Mouse (Mus musculus): ENCODE data around the gene Pgrmc2. TPM values are rescaled to one million over a fixed set of nuclear protein-coding genes. Genes with fewer than 3 reads are reported as not detected.

The Pgrmc2 gene
- 4.1 TPM for polyA plus RNA-seq (2017; shearing (Covaris generic))

DNA sequence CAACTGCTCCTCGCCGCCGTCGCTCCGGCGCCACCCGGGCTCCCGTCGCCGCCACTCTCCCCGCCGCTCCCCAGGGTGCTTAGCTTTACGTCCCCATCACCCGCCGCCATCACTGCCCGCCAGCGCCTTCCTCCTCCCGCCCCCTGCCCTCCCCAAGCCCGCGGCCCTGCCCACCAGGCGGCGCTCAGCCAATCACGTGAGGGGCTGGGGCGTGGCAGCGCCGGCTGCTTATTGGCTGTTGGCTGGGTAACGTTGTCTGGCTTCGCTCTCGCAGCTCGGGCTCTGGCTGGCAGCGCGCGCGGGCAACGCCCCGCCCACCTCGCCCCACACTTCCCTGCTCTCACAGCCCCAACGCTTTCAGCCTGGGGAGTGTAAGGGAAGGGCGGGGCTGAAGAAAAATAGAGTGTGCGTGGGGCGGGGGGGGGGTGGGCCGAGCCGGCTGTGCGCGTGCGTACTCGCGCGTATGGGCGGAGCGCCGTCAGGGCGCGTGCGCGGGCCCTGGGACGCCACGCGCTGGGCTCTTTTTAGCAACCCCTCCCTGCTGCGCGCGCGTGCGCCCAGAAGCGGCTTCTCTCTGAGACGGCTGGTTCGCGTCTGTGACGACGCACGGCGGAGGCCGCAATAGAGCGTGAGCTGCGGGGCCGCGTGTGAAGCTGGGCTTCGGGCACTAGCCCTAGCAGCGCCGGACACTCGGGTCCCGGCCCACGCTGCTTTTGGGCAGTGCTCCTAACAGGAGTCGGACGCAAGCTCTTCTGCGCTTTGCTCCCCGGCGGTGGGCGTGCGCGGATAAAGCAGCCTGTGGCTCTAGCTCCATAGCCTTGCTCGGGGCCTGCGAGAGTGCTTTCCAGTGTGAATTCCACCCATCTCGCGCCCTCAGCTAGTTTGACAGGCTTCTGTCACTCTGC lies at the start of gene Pgrmc2:
Pgrmc2 (minus strand) TSS at position 162 of the 905 bp plus-strand sequence.

Other genes with a start within 250 kb of the Pgrmc2 start
- gene Mfsd8, start 236.2 kb downstream of the Pgrmc2 start, polyA plus RNA-seq (2017; shearing (Covaris generic)): 23.8 TPM
- 17.9 TPM for gene Abhd18, start 236.1 kb downstream of the Pgrmc2 start, polyA plus RNA-seq (2017; shearing (Covaris generic))
- gene 1700034I23Rik, start 180.5 kb downstream of the Pgrmc2 start, polyA plus RNA-seq (2017; shearing (Covaris generic)): 0.65 TPM
- 19.7 TPM for gene Larp1b, start 133.2 kb downstream of the Pgrmc2 start, polyA plus RNA-seq (2017; shearing (Covaris generic))